Mouse (Mus musculus): ENCODE measurements around the gene Pik3cd.

- TF ChIP-seq POLR2A (IDR thresholded peaks at IDR 0.05; ENCODE audit: low read depth, low read length): no peak
- TF ChIP-seq CTCF (IDR thresholded peaks at IDR 0.05; ENCODE audit: extremely low read depth, insufficient read length, insufficient replicate concordance, low read depth, low read length): no peak
These were observed 11.0 kb downstream of the Pik3cd start for GRCm38 (mm10) chr4:149691368-149691767.
